Mouse (Mus musculus) CD4-positive, CD25-positive, alpha-beta regulatory T cell, adult 2 months (primary cell): Measurements from ENCODE around the gene Tk1.
A peak's percentile ranks its signal among the peaks of the same experiment; 100 is the strongest.
"Not testable (repeated sequence)": the region's sequence is repeated elsewhere in the genome, so short reads cannot be mapped to it uniquely, and the experiment has no call there.

Experiments used
- DNase-seq: peaks from one replicate; pipeline ENCODE4 v3.0.0-alpha.2; 2012; ENCODE audit warnings: low read depth, low spot score

The Tk1 gene

DNA sequence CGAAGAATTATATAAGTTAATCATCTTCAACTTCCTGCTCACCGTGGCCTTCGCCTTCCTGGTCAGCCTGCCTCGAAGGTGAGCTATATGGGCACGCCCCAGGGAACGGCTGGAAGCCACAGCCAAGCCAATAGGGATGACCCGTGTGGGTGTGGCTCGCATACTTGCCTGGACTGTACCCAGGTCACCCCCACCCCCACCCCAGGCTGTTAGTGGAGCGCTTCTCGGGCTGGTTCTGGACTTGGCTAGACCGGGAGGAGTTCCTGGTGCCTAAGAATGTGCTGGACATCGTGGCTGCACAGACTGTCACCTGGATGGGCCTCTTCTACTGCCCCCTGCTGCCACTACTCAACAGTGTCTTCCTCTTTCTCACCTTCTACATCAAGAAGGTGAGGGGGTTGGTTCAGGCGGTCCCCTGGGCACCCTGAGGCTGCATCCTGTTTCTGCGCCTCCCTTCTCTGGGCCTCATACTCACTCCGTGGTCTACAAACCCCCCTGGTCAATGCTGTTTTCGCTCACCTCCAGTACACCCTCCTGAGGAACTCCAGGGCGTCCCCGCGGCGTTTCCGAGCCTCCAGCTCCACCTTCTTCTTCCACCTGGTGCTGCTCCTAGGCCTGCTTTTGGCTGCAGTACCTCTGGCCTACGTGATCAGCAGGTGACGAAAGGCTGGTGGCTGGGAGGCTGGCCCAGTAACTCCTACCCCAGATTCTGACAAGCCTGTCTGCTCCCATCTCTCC, 35.0 kb downstream of the Tk1 start:
- peak; percentile 43 for DNase-seq

- DNase-seq: peak; percentile 82
Observed at GRCm38 (mm10) chr11:117790286-117790685, 35.6 kb downstream of the Tk1 start.

DNA sequence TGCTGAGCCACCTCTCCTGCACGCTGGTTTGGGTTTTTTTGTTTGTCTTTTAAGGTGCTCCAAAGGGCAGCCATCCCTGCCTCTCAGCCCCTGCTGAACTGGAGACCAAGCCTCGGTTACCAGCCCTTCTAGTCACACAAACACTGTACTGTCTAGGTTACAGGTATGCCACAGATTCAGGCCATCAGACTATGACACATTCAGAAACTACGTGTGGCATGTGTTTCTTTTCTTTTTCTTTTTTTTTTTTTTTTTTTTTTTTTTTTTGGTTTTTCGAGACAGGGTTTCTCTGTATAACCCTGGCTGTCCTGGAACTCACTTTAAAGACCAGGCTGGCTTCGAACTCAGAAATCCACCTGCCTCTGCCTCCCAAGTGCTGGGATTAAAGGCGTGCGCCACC, 37.4 kb downstream of the Tk1 start:
- not testable (repeated sequence) for DNase-seq

DNA sequence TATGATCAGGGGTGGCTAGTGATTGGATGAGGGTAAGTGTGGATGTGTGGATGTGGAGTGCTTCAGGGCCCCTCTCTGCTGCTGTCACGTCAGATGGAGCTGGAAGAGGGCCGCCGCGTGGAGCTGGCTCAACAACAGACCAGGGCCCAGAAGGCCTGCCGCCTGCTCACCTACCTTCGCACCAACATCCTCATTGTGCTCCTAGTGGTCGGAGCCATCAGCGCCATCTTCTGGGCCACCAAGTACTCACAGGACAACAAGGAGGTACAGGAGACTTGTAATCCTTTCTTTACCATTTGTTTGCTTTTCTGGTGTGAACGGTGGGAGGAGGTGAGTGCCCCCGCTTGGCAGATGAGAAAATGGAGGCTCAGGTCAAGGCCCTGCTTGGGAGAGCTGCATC, 39.6 kb downstream of the Tk1 start:
- peak; percentile 87 for DNase-seq

DNA sequence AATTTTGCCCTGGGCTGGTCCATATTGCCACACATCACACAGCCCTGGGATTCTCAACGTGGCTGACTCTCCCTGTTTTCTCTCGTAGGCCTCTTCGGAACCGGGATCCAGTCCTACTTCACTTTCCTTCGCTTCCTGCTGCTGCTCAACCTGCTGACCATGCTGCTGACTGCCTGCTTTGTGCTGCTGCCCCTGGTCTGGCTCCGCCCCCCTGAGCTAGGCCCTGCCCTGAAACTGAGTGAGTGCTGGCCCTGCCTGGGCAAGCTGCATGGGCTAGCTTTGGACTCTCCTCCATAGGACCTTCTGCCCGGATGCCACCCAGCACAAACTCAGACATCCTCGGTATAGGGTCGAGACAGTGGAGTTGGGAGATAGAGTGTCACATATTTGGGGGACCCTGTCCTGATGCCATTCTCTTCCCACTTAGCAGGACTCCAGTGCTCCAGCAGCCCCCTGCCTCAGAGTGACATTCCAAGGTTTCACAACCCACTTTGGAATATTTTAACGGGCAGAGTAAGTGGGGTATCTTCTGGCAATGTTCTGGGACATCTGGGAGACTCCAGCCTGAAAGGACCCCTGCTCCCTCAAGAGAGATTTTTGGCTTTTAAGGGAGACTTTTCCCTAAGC, 42.1 kb downstream of the Tk1 start:
- peak; percentile 46 for DNase-seq

- peak; percentile 81 for DNase-seq
Observed at GRCm38 (mm10) chr11:117783089-117783488, 42.8 kb downstream of the Tk1 start.

GRCm38 (mm10) chr11:117782705-117783034, 43.2 kb downstream of the Tk1 start:
- DNase-seq: no peak

DNA sequence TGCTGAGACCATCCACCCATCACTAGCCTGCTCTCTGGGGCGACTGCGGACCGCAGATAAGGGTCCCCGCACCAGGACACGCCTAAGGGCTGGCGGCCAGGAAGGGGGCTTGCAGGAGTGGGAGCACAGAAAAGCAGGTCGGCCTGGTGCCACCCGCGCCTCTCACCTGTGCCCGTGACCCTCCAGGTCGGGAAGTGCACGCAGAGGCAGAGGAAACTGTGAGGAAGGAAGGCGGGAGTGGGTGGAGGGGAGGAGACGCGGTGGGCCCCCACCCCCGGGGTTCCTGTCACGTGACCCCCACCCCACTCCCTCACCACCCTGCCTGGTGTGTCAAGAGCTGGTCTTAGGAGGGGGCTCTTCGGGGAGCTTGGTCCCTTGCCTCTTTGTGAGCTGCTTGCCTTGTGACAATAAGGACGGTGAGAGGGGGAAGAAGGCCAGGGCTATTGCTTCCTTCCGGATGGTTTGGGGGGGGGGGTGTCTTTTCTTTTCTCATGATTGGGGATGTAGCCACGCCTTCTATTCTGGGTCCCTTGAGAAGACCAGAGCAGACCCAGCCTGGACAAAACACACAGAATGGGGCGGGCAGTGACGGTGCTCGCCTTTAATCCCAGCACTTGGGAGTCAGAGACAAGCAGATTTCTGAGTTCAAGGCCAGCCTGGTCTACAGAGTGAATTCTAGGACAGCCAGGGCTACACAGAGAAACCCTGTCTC, 43.7 kb downstream of the Tk1 start, which contains the start of the genes Tmc8 and Tmc6:
Tmc8 (plus strand) TSS at position 84 of the 712 bp plus-strand sequence.
Tmc6 (minus strand) TSS at position 206 of the 712 bp plus-strand sequence.
- DNase-seq: peak; percentile 91

DNA sequence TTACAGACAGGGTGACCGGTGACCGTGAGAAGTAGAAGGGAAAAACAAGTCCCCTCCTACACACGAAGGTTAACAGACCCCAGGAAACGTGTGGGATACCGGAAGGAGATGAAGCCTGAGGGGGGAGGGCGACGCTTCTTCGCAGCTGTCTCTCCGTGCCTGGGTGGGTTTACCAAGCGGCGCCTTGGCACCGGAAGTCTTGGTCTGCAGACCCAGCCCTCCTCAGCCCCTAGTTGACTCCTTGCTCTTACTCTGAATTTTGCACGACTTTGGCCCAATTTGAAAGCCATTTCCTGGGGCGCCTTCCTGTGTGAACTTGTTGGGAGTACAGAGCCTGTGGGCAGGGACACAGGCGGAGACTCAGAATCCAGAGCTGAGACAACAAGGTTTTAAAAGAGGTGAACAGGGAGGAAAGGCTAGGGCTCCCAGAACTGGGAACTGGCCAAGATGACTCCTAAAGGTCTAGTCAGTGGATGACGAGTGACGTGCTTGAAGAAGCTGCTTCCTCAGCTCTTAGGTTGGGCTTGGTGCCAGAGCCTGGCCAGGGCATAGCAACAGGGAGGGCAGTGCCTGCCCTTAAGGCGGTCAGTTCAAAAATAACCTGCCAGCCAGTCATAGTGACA, 44.6 kb downstream of the Tk1 start:
- peak; percentile 78 for DNase-seq

DNA sequence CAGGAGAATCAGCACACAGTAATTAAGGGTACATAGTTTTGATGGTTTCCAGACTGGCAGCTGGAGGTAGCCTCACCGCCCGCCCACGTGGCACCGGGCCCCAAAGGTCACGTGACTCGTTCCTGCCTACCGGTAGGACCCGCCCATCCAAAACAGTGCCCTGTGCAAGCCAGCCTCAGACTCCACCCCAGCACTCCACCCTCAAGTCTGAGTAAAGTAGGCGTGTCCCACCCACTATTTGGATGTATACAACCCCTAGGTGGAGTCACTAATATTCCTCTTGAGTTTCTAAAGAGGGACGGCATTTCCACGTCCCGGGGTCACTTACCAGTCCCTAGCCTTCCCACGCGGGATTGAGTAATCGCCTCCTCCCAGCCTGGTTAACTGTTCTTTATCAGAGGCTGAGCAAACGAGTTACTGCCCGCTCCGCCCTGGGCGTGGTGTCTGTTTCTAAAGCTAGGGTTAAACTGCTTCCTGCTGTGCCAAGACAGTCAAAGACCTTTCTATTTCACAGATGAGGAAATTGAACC, 45.2 kb downstream of the Tk1 start:
- DNase-seq: peak; percentile 98

DNA sequence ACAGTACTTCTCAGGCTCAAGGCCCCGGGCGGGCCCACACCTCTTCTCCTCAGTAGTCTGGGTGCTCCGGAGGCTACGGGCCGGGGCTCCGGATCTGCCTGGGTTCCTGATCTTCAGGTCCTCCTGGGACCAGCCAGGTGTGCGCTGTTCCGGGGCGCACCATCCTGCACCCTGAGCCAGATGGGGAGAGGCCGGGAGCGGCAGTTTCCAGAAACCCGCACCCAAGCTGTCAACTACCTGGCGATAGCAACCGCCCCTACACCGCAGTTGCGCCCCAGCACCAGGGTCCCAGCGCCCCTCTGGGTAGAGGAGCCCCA, 45.7 kb downstream of the Tk1 start:
- DNase-seq: no peak

DNA sequence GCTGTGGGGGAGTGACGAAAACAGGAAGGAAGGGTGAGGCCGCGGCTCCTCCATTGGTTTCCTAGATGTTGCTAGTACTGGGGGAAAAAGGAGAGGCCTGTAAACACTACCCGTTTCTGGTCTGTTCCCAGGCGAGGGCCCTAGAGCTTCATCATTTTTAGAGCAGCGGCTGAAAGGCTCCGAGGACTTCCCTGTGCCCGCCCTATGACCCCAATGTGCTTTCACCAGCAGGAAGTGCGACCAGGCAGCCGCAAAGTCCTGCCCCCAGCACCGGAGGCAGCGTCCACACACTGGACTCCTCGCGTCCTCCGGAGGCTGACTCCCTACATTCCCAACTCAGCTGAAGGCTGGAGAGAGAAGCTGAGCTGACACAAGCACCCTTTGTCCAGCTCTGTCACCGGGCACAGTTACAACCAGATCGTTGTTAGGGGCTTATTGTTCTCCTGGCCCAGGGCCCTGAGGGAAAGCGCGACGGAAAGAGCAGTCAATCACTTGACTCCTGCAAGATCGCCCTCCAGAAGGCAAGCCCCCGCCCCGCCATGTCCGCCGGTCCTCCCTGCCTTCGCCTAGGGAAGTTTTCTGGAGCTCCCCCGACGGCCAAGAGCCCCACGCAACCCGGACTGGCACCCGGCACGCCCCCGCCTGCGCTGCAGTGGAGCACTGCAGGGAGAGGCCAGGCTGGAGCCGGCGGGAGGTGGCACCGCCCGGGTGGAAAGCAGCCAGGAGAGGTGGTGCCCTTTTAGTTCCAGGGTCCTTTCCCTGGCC, 46.3 kb downstream of the Tk1 start:
- DNase-seq: peak; percentile 56

DNA sequence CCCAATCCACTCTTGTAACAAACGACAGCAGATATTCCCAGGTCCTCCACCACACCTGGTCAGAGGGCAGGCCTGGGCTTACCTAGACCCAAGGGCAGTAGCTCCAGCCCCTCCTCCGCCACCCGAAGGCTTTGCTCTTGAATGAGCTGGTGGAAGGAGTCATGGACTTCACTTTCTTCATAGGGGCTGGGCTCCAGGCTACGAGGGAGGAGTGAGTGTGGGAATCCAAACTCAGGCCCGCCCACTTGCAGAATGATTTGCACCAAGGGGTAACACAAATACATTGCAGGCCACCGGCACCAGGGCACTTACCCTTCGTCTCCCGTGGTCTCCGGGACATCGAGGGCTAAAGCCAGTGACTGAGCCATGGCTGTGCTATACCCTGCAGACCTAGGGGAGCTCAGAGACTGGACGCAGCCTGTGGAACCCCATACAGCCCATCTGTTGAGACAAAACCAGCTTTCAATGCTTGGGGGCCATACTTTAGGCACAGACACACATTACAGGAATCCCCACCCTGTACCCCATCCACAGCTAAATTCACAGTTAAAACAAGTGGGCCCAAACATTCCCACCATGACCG, 47.0 kb downstream of the Tk1 start:
- peak; percentile 41 for DNase-seq

DNA sequence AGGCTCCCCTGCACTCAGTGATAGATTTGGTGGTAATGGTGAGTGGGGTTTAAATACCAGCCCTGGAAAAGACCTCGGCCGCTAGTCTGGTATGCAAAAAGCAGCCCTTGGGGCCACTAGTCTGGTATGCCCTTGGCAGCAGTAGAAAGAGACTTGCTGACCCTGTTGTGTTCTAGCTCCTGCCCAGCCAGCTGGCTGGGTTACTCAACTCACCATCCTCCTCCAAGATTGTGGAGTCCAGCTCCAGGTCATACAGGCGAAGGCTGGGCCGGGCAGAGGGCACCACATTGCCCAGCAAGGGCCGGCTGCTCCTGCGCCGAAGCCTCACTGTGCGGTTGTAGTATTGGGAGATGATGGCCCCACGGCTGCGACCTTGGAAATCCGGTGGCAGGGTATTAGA, 47.9 kb downstream of the Tk1 start:
- DNase-seq: no peak

- DNase-seq: peak; percentile 77
Observed at GRCm38 (mm10) chr11:117777111-117777510, 48.8 kb downstream of the Tk1 start.

GRCm38 (mm10) chr11:117776085-117776792, 49.7 kb downstream of the Tk1 start:
- no peak for DNase-seq

GRCm38 (mm10) chr11:117775540-117775939, 50.4 kb downstream of the Tk1 start:
- DNase-seq: no peak

GRCm38 (mm10) chr11:117774925-117775324, 51.0 kb downstream of the Tk1 start:
- DNase-seq: no peak

DNA sequence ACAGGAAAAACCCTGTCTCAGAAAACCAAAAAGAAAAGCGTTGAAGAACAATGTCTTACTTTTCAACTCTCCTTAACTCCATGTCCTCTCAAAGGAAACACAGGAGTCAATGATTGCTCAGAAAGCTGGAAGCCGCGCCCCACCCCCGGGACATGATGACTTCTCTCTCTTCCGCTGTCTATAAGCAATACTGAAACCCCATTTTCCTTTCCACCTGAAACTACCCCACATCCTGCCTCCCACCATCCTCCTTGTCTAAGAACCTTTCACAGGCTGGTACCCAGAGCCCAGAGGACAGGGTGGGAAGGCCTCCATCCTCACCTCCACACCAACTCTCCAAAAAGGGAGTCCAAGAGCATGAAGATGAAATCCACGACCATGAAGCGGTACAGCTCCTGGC, 53.5 kb downstream of the Tk1 start:
- DNase-seq: peak; percentile 56

- no peak for DNase-seq
Observed at GRCm38 (mm10) chr11:117770407-117770806, 55.5 kb downstream of the Tk1 start.
